Mouse (Mus musculus) granulocyte monocyte progenitor cell, adult 5-6 weeks (primary cell): ENCODE results near the gene Pm20d1. TPM values are rescaled to one million over a fixed set of nuclear protein-coding genes. Genes with fewer than 3 reads are reported as not detected.

ENCODE experiments used
- total RNA-seq, 2 experiments: library from RNA; stranded (forward) in 1 of 2; stranded (reverse) in 1 of 2; fragments of 200-712, 200-1000 nt in 1 of 2; fragments of >200 nt in 1 of 2; fragmentation: Nextera tagmentation in 1 of 2; gene quantifications; 2 replicates each; pipeline ENCODE4 v1.2.3; 2014 to 2017

Pm20d1 gene
- total RNA-seq, 2 experiments from 2014 or later = 0.05 to 0.77 TPM

Other genes with a start within 250 kb of the Pm20d1 start
- not detected in 2 replicates for gene Avpr1b, start 198.1 kb upstream of the Pm20d1 start, total RNA-seq (2014; fragmentation: Nextera tagmentation)
- gene Avpr1b, start 198.1 kb upstream of the Pm20d1 start, total RNA-seq (2017) = not detected in 2 replicates
- gene Ctse, start 159.1 kb upstream of the Pm20d1 start, total RNA-seq (2014; fragmentation: Nextera tagmentation) = 1.7 and 7.5 TPM in 2 replicates
- gene Ctse, start 159.1 kb upstream of the Pm20d1 start, total RNA-seq (2017) = 1.4 and 2.9 TPM in 2 replicates
- gene Rab7b, start 108.7 kb upstream of the Pm20d1 start, total RNA-seq (2014; fragmentation: Nextera tagmentation) = 13.4 and 23.6 TPM in 2 replicates
- 28.4 and 32.8 TPM in 2 replicates for gene Rab7b, start 108.7 kb upstream of the Pm20d1 start, total RNA-seq (2017)
- not detected in 2 replicates for gene Slc26a9, start 53.4 kb upstream of the Pm20d1 start, total RNA-seq (2014; fragmentation: Nextera tagmentation)
- gene Slc26a9, start 53.4 kb upstream of the Pm20d1 start, total RNA-seq (2017) = 0.04 TPM in 1 of 2 replicates, not detected in the other
- gene Slc41a1, start 30.1 kb downstream of the Pm20d1 start, total RNA-seq (2014; fragmentation: Nextera tagmentation) = 8.0 and 11.0 TPM in 2 replicates
- 3.1 and 7.4 TPM in 2 replicates for gene Slc41a1, start 30.1 kb downstream of the Pm20d1 start, total RNA-seq (2017)
- 20.2 and 22.2 TPM in 2 replicates for gene Rab29, start 69.8 kb downstream of the Pm20d1 start, total RNA-seq (2014; fragmentation: Nextera tagmentation)
- 22.9 and 26.2 TPM in 2 replicates for gene Rab29, start 69.8 kb downstream of the Pm20d1 start, total RNA-seq (2017)
- gene Nucks1, start 113.2 kb downstream of the Pm20d1 start, total RNA-seq (2014; fragmentation: Nextera tagmentation) = 147 and 170 TPM in 2 replicates
- gene Nucks1, start 113.2 kb downstream of the Pm20d1 start, total RNA-seq (2017) = 341 and 364 TPM in 2 replicates
- gene Slc45a3, start 165.6 kb downstream of the Pm20d1 start, total RNA-seq (2014; fragmentation: Nextera tagmentation) = 1.1 and 4.0 TPM in 2 replicates
- gene Slc45a3, start 165.6 kb downstream of the Pm20d1 start, total RNA-seq (2017) = 0.65 and 0.82 TPM in 2 replicates
- 83.3 and 104 TPM in 2 replicates for gene Elk4, start 210.2 kb downstream of the Pm20d1 start, total RNA-seq (2014; fragmentation: Nextera tagmentation)
- 51.9 and 63.8 TPM in 2 replicates for gene Elk4, start 210.2 kb downstream of the Pm20d1 start, total RNA-seq (2017)